23 mouse cellular contexts compared by ENCODE assay signal in the genomic region with DNA sequence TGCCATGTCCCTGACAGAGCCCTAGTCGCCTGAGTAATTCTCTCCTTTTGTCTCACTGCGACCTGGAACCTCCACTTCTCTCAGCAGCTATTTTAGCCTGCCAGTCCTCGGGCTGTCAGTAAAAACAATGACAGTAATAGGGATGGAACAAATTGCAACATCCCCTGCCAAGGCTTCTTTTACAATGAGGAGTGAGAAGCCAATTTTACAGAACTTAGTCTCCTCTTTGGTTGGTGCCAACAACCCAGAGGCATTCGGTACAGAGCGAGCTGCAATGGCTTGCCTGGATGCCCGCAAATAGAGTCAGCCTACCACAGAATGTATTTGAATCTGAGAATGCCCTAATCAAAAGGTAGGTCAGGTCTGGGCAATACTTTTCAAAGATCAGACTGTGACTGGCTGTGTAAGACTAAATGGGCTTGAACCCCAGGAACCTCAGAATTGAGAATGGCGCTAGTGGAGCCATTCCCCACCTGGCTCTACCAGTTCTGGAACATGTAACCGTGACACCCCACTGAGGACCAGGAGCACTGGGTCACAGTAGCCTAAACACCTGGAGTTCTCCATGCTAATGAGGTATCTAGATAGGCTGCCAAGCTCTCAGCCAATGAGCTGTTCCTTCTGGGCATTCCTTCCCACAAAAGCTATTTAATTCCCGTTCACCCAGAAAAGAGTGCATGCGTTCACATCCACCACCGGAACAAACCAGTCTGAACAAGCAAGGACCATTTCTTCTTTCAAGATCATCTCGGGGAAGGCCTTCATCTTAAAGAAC.
A peak's percentile ranks its signal among the peaks of the same experiment; 100 is the strongest.
DNase-seq lines count a peak whose midpoint lies in the region; ATAC-seq and TF ChIP-seq lines count a peak whose summit lies in the region.
"Had no signal": no experiment of that assay in that cellular context is flagged by ENCODE, and none has a peak within 500 bp of the region (broad histone marks: within the 10 kb centered on the region; RNA-seq: fewer than 3 reads in every experiment).

No protein-coding gene starts in this region.

- DNase-seq in heart, adult 11 months, result peak; percentile 54
- no peak for DNase-seq in heart, adult 9 months (ENCODE audit: low spot score in 2 of 2)
- DNase-seq in Muller cell, postnatal 12 days (ENCODE audit: inconsistent ontology term), result peak; percentile 75
- DNase-seq in brain, embryonic 14.5 days (ENCODE audit: low read depth), result peak; percentile 50
- DNase-seq in layer of hippocampus, adult 9-11 months, result peak; percentile 53
- no peak for DNase-seq in kidney, adult 9 months
- DNase-seq: adrenal gland, postnatal 10 days; cerebellum, adult 11-12 months; cerebellum, postnatal 36 days; heart, postnatal 36 days; liver, postnatal 0 days; lung, postnatal 10 days; retina, postnatal 1 day; thymus, postnatal 36 days had no signal

- no peak for TF ChIP-seq CTCF in brain, embryonic 14.5 days (IDR thresholded peaks at IDR 0.05; ENCODE audit: borderline replicate concordance, extremely low read depth, insufficient read depth, insufficient read length)

- H3K4me1 ChIP-seq in kidney, embryonic 16.5 days (ENCODE audit: insufficient read depth, low read length), result no peaks in the 10 kb centered on the region
- H3K4me1 ChIP-seq: heart, embryonic 13.5 days; hindbrain, embryonic 15.5 days had no signal

- H3K36me3 ChIP-seq in kidney, embryonic 16.5 days (ENCODE audit: insufficient read depth, low read length), result no peaks in the 10 kb centered on the region
- H3K36me3 ChIP-seq: forebrain, embryonic 15.5 days; heart, embryonic 13.5 days; hindbrain, embryonic 15.5 days; limb, embryonic 10.5 days had no signal

- TF ChIP-seq POLR2A in brain, embryonic 14.5 days (IDR thresholded peaks at IDR 0.05; ENCODE audit: borderline replicate concordance, extremely low read depth, insufficient read depth, insufficient read length, poor library complexity, severe bottlenecking), result no peak

- H3K4me2 ChIP-seq in kidney, embryonic 16.5 days (replicated peaks; ENCODE audit: low read depth, low read length), result no peak overlapping the region
- H3K4me2 ChIP-seq: forebrain, embryonic 15.5 days; heart, embryonic 13.5 days; hindbrain, embryonic 15.5 days had no signal

- no peak for ATAC-seq in kidney, embryonic 16.5 days (ENCODE audit: low FRiP score, low TSS enrichment)
- ATAC-seq: activated CD4-positive, CD25-positive, alpha-beta regulatory T cell, adult 4 months; forebrain, embryonic 15.5 days; intestine, embryonic 16.5 days; liver, postnatal 0 days; Patski had no signal

- no peaks in the 10 kb centered on the region for H3K9me3 ChIP-seq in kidney, embryonic 16.5 days (ENCODE audit: low read length)
- H3K9me3 ChIP-seq: forebrain, embryonic 15.5 days; hindbrain, embryonic 15.5 days; limb, embryonic 10.5 days had no signal

- 80% methylated on average over 12 of the region's 12 CpGs for WGBS in kidney, embryonic 16.5 days

- H3K27me3 ChIP-seq in kidney, embryonic 16.5 days (ENCODE audit: insufficient read depth, low read length), result no peaks in the 10 kb centered on the region
- H3K27me3 ChIP-seq: forebrain, embryonic 15.5 days; heart, embryonic 13.5 days; hindbrain, embryonic 15.5 days; Patski had no signal

- H3K4me3 ChIP-seq in kidney, embryonic 16.5 days (ENCODE audit: low read length), result no peak overlapping the region
- H3K4me3 ChIP-seq: forebrain, embryonic 15.5 days; heart, embryonic 13.5 days; hindbrain, embryonic 15.5 days; limb, embryonic 10.5 days had no signal

- no peak overlapping the region for H3K9ac ChIP-seq in kidney, embryonic 16.5 days (replicated peaks; ENCODE audit: low read length)
- H3K9ac ChIP-seq: forebrain, embryonic 15.5 days; heart, embryonic 13.5 days; hindbrain, embryonic 15.5 days; liver, postnatal 0 days had no signal

- H3K27ac ChIP-seq in kidney, embryonic 16.5 days (ENCODE audit: low read length), result no peak overlapping the region
- H3K27ac ChIP-seq: forebrain, embryonic 15.5 days; heart, embryonic 13.5 days; hindbrain, embryonic 15.5 days; kidney, postnatal 0 days; limb, embryonic 10.5 days had no signal

Comparison
In these comparisons a context has a peak if more than half of its experiments do, and no peak if none do; other contexts are left out.
1. DNase-seq: peak in heart, adult 11 months (single experiment), Muller cell, postnatal 12 days (single experiment), brain, embryonic 14.5 days (single experiment) and layer of hippocampus, adult 9-11 months (single experiment); none in heart, adult 9 months (0 of 2) and kidney, adult 9 months (single experiment).